Mouse (Mus musculus) liver, embryonic 14.5 days (tissue): Measurements from ENCODE around the gene Kif20b. TPM values are rescaled to one million over a fixed set of nuclear protein-coding genes. Genes with fewer than 3 reads are reported as not detected.

Experiments used
- ATAC-seq: fragments of 200-750 bp; cut with Nextera tagmentation; 2 replicates; pipeline ENCODE4 v1.8.0; 2017; ENCODE audit warnings: moderate number of reproducible peaks, mild to moderate bottlenecking, moderate library complexity; ENCODE audit not compliant: insufficient read depth
- DNase-seq, 3 experiments: peaks; one replicate each; pipeline ENCODE4 v3.0.0-alpha.2; 2012 to 2013; ENCODE audit warnings: low read depth in 3 of 3, low spot score in 3 of 3
- H3K27ac ChIP-seq: fragments of 300-500 bp; sonication (generic); 2 replicates; pipeline ENCODE4 v1.5.1; 2014; ENCODE audit warnings: moderate library complexity, mild to moderate bottlenecking, control low read depth, inconsistent platforms
- H3K27me3 ChIP-seq: fragments of 300-500 bp; sonication (generic); 2 replicates; pipeline ENCODE4 v1.6.1; 2014; ENCODE audit warnings: mild to moderate bottlenecking, low read length, moderate library complexity; ENCODE audit not compliant: control insufficient read depth, insufficient read depth
- H3K36me3 ChIP-seq: fragments of 300-500 bp; sonication (generic); replicated peaks from 2 replicates; pipeline ENCODE4 v1.6.1; 2014; ENCODE audit warnings: low read depth; ENCODE audit not compliant: control insufficient read depth, insufficient read depth
- H3K4me1 ChIP-seq, 2 experiments: fragments of 200-500 bp in 1 of 2; fragments of 300-500 bp in 1 of 2; sonication (generic) in 1 of 2; replicated peaks; 2 replicates each; pipeline ENCODE4 v1.6.1; 2012 to 2014; ENCODE audit warnings: antibody characterized with exemption in 1 of 2, inconsistent platforms in 1 of 2, low read length in 1 of 2; ENCODE audit not compliant: control insufficient read depth in 2 of 2, insufficient read depth in 2 of 2
- H3K4me2 ChIP-seq: fragments of 300-500 bp; sonication (generic); 2 replicates; pipeline ENCODE4 v1.6.1; 2014; ENCODE audit warnings: low read depth, mild to moderate bottlenecking, control low read depth, moderate library complexity
- H3K4me3 ChIP-seq, 2 experiments: fragments of 200-500 bp in 1 of 2; fragments of 300-500 bp in 1 of 2; sonication (generic) in 1 of 2; 2 replicates each; pipeline ENCODE4 v1.5.1; 2012 to 2014; ENCODE audit warnings: low read depth in 2 of 2, low read length in 2 of 2, mild to moderate bottlenecking in 2 of 2, control low read depth in 1 of 2, inconsistent platforms in 1 of 2, moderate library complexity in 1 of 2; ENCODE audit not compliant: insufficient read depth in 1 of 2
- H3K9ac ChIP-seq: fragments of 300-500 bp; sonication (generic); replicated peaks from 2 replicates; pipeline ENCODE4 v1.6.1; 2014; ENCODE audit warnings: mild to moderate bottlenecking, control low read depth, moderate library complexity
- H3K9me3 ChIP-seq: fragments of 300-500 bp; sonication (generic); 2 replicates; pipeline ENCODE4 v1.6.1; 2016; ENCODE audit warnings: low read length, mixed read lengths; ENCODE audit not compliant: control insufficient read depth
- CTCF ChIP-seq: IDR thresholded peaks from 2 replicates; pipeline ENCODE4 v1.5.1; 2016; ENCODE audit warnings: antibody characterized with exemption, low read depth, control low read depth
- EP300 ChIP-seq: IDR thresholded peaks from 2 replicates; pipeline ENCODE4 v1.6.1; 2016; ENCODE audit warnings: antibody characterized with exemption, low read depth
- WGBS: fragments of 180-500 bp; shearing (Covaris S2); extraction: QIAGEN DNeasy Blood & Tissue Kit; methylation state at CpG from one replicate; pipeline ENCODE4 v1.1.7; 2014; ENCODE audit not compliant: insufficient replicate concordance; 5-methylcytosine and 5-hydroxymethylcytosine counted together
- polyA plus RNA-seq, 2 experiments: library from polyadenylated mRNA; depleted of rRNA in 1 of 2; stranded (reverse) in 1 of 2; unstranded in 1 of 2; fragments of >200 nt; fragmentation: Nextera tagmentation in 1 of 2; extraction: Ambion mirVana in 1 of 2; gene quantifications; 2 replicates each; pipeline versions ENCODE4 v1.2.1 to v1.2.3; 2012 to 2014

Kif20b gene
- polyA plus RNA-seq (2012; rRNA removed) (8.4 and 20.4 TPM in 2 replicates), polyA plus RNA-seq (2014; fragmentation: Nextera tagmentation; extraction: Ambion mirVana) (30.7 and 34.4 TPM in 2 replicates)

GRCm38 (mm10) chr19:34921652-34922602, at the start of gene Kif20b:
TSS of gene Kif20b (plus strand) at chr19:34922361.
- peak within 1 kb of the TSS; percentile 55 for H3K27ac ChIP-seq
- DNase-seq: peak; percentile 82 to 85 (median 82)
- H3K9me3 ChIP-seq: no peaks in the 10 kb centered on the region
- peak; percentile 96 for ATAC-seq
- H3K36me3 ChIP-seq: peaks cover 16% of the 10 kb centered on the region
- TF ChIP-seq EP300 (no peak), CTCF (no peak)
- peak within 1 kb of the TSS; percentile 76 for H3K4me2 ChIP-seq
- no peaks in the 10 kb centered on the region for H3K27me3 ChIP-seq
- H3K9ac ChIP-seq: peak within 1 kb of the TSS; percentile 76
- under 1% methylated on average over 57 of the region's 57 CpGs for WGBS
- H3K4me1 ChIP-seq: peaks cover 2 to 4% of the 10 kb centered on the region in 2 experiments; a peak in 3 of 4 replicates
- H3K4me3 ChIP-seq: peak within 1 kb of the TSS; percentile 81 to 94

GRCm38 (mm10) chr19:34876676-34877075, 45.5 kb upstream of the Kif20b start:
- ATAC-seq (no peak), DNase-seq (peak in 1 of 3 experiments; percentile 6)
- Histone ChIP-seq H3K4me2 (peak overlapping the region; percentile 89), H3K4me1 (peaks cover 0 to 9% of the 10 kb centered on the region in 2 experiments; a peak in 3 of 4 replicates), H3K36me3 (no peaks in the 10 kb centered on the region), H3K27ac (no peak overlapping the region), H3K27me3 (no peaks in the 10 kb centered on the region), H3K9ac (no peak overlapping the region), H3K4me3 (no peak overlapping the region), H3K9me3 (no peaks in the 10 kb centered on the region)
- TF ChIP-seq CTCF (no peak), EP300 (no peak)
- WGBS: 71% methylated on average over 7 of the region's 7 CpGs

- Histone ChIP-seq H3K9me3 (no peaks in the 10 kb centered on the region), H3K4me1 (peaks cover 0 to 7% of the 10 kb centered on the region in 2 experiments; a peak in 3 of 4 replicates), H3K4me2 (peak overlapping the region; percentile 89), H3K27me3 (no peaks in the 10 kb centered on the region), H3K9ac (peak overlapping the region; percentile 78), H3K4me3 (peak overlapping the region; percentile 42 to 79), H3K27ac (peak overlapping the region; percentile 68), H3K36me3 (no peaks in the 10 kb centered on the region)
- WGBS: under 1% methylated on average over 45 of the region's 45 CpGs
- DNase-seq (peak; percentile 74 to 78 (median 75)), ATAC-seq (peak; percentile 90)
- no peak for TF ChIP-seq EP300
- TF ChIP-seq CTCF: peak; percentile 33; the same call in 1 of the 2 replicates
These were observed 44.1 kb upstream of the Kif20b start for GRCm38 (mm10) chr19:34877898-34878602.

- WGBS: under 1% methylated on average over 85 of the region's 96 CpGs
- peaks cover 4 to 12% of the 10 kb centered on the region in 2 experiments; a peak in 3 of 4 replicates for H3K4me1 ChIP-seq
- no peaks in the 10 kb centered on the region for H3K27me3 ChIP-seq
- H3K27ac ChIP-seq: peak within 1 kb of the TSS; percentile 68
- DNase-seq (peak in 2 of 3 experiments; percentile 25 to 37), ATAC-seq (peak; percentile 52)
- no peaks in the 10 kb centered on the region for H3K36me3 ChIP-seq
- TF ChIP-seq CTCF (no peak), EP300 (no peak)
- no peaks in the 10 kb centered on the region for H3K9me3 ChIP-seq
- H3K4me3 ChIP-seq: peak within 1 kb of the TSS; percentile 42 to 79
- H3K9ac ChIP-seq: peak within 1 kb of the TSS; percentile 78
- H3K4me2 ChIP-seq: peak within 1 kb of the TSS; percentile 89
These were observed 43.3 kb upstream of the Kif20b start, which contains the start of gene Pank1 for GRCm38 (mm10) chr19:34878603-34879541. TSS of gene Pank1 (minus strand) at chr19:34879455.
